Mouse (Mus musculus): ENCODE measurements around the gene Gimap9. TPM values are rescaled to one million over a fixed set of nuclear protein-coding genes. Genes with fewer than 3 reads are reported as not detected.
A peak's percentile ranks its signal among the peaks of the same experiment; 100 is the strongest.

Gimap9 gene
- polyA plus RNA-seq, 1 experiment from 2014 or later = 14.2 TPM

DNA sequence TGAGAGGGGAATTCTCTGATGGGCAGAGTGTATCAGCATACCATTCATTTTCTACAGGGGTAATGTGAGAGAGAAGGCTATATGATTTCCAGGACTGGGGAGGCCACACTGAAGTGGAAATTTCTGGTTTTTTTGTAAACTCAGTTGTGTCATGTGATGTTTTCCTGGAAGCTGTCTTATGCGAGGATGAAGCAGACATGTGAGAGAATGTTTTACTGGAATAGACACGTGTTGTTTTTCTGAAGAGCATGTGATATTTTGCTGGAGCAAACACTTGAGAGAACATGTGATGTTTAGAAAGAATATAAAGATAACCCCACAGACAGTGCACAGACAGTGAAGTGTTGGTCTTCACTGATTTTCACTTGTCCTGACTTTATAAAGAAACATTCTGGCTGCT is 37.4 kb upstream of the Gimap9 start:
- no peaks in the 10 kb centered on the region for H3K36me3 ChIP-seq (ENCODE audit: insufficient read depth, low read length)
- no peak for ATAC-seq
- no peaks in the 10 kb centered on the region for H3K9me3 ChIP-seq (ENCODE audit: low read length)
- DNase-seq (ENCODE audit: low spot score) = no peak
- no peak overlapping the region for H3K27ac ChIP-seq (ENCODE audit: low read length)
- H3K4me3 ChIP-seq (ENCODE audit: low read depth, low read length) = no peak overlapping the region
- H3K4me1 ChIP-seq (ENCODE audit: insufficient read depth, low read depth, low read length) = no peaks in the 10 kb centered on the region
- no peaks in the 10 kb centered on the region for H3K27me3 ChIP-seq (replicated peaks; ENCODE audit: insufficient read depth, low read length)
- no peak for TF ChIP-seq CTCF (IDR thresholded peaks at IDR 0.05)
- TF ChIP-seq EP300 (IDR thresholded peaks at IDR 0.05) = no peak
- no peak overlapping the region for H3K9ac ChIP-seq (replicated peaks; ENCODE audit: low read depth)
- no peak overlapping the region for H3K4me2 ChIP-seq (replicated peaks; ENCODE audit: low read depth, low read length)
- 40% methylated on average over 2 of the region's 2 CpGs for WGBS

- no peak for ATAC-seq
These were observed 34.5 kb upstream of the Gimap9 start for GRCm38 (mm10) chr6:48641391-48641790.

GRCm38 (mm10) chr6:48642764-48643292 is 33.1 kb upstream of the Gimap9 start:
- no peak for TF ChIP-seq EP300 (IDR thresholded peaks at IDR 0.05)
- peak; percentile 75 for TF ChIP-seq CTCF (IDR thresholded peaks at IDR 0.05)
- Histone ChIP-seq H3K4me3 (ENCODE audit: low read depth, low read length) (no peak overlapping the region), H3K9me3 (ENCODE audit: low read length) (no peaks in the 10 kb centered on the region), H3K27ac (ENCODE audit: low read length) (no peak overlapping the region), H3K27me3 (replicated peaks; ENCODE audit: insufficient read depth, low read length) (no peaks in the 10 kb centered on the region), H3K4me2 (replicated peaks; ENCODE audit: low read depth, low read length) (no peak overlapping the region), H3K9ac (replicated peaks; ENCODE audit: low read depth) (no peak overlapping the region), H3K36me3 (ENCODE audit: insufficient read depth, low read length) (no peaks in the 10 kb centered on the region), H3K4me1 (ENCODE audit: insufficient read depth, low read depth, low read length) (no peaks in the 10 kb centered on the region)
- WGBS = 21% methylated on average over 4 of the region's 4 CpGs
- no peak for ATAC-seq
- peak; percentile 87 for DNase-seq (ENCODE audit: low spot score)

More at GRCm38 (mm10) chr6:48641391-48641790, 34.5 kb upstream of the Gimap9 start:
- no peak for DNase-seq (ENCODE audit: low spot score)
- Histone ChIP-seq H3K4me1 (ENCODE audit: insufficient read depth, low read depth, low read length) (no peaks in the 10 kb centered on the region), H3K4me3 (ENCODE audit: low read depth, low read length) (no peak overlapping the region), H3K27ac (ENCODE audit: low read length) (no peak overlapping the region), H3K27me3 (replicated peaks; ENCODE audit: insufficient read depth, low read length) (no peaks in the 10 kb centered on the region), H3K36me3 (ENCODE audit: insufficient read depth, low read length) (no peaks in the 10 kb centered on the region), H3K9ac (replicated peaks; ENCODE audit: low read depth) (no peak overlapping the region), H3K4me2 (replicated peaks; ENCODE audit: low read depth, low read length) (no peak overlapping the region), H3K9me3 (ENCODE audit: low read length) (no peaks in the 10 kb centered on the region)
- 71% methylated on average over 6 of the region's 6 CpGs for WGBS
- TF ChIP-seq EP300 (IDR thresholded peaks at IDR 0.05) (no peak), CTCF (IDR thresholded peaks at IDR 0.05) (no peak)

DNA sequence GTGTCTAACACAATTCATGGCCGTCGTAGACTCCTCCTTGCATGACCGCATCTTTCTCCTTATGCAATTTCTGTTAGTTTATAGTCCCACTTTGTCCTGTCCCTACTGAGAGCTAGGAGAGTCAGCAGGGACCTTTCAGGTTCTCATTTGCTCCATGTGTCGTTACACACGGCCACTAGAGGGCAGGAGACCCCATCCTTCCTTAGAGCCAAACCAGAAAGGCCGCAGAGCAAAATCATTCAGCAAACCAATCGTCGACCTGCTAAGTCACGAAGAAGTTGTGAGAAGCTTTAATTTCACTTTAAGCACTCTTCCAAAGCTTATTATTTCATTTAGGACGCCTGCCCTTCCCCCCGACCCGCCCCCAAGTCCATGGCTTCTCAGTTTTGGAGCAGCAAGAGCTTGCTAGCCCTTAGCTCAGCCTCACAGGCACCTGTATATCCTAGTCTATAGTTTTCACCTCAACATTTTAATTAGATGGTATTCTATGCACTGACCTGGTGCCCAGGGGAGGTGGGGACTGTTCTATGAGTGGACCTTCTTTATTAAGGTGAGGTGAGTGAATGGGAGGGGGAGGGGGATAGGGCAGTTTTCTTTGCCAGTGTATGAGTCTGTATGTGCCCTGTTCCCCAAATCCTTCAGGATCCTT is 30.1 kb upstream of the Gimap9 start:
- no peaks in the 10 kb centered on the region for H3K9me3 ChIP-seq (ENCODE audit: low read length)
- H3K4me3 ChIP-seq (ENCODE audit: low read depth, low read length) = no peak overlapping the region
- no peak overlapping the region for H3K9ac ChIP-seq (replicated peaks; ENCODE audit: low read depth)
- TF ChIP-seq EP300 (IDR thresholded peaks at IDR 0.05) (no peak), CTCF (IDR thresholded peaks at IDR 0.05) (peak; percentile 91)
- 9% methylated on average over 12 of the region's 12 CpGs for WGBS
- no peaks in the 10 kb centered on the region for H3K27me3 ChIP-seq (replicated peaks; ENCODE audit: insufficient read depth, low read length)
- peak; percentile 45; the same call in 1 of the 2 replicates for ATAC-seq
- no peak overlapping the region for H3K27ac ChIP-seq (ENCODE audit: low read length)
- no peaks in the 10 kb centered on the region for H3K36me3 ChIP-seq (ENCODE audit: insufficient read depth, low read length)
- H3K4me1 ChIP-seq (ENCODE audit: insufficient read depth, low read depth, low read length) = no peaks in the 10 kb centered on the region
- DNase-seq (ENCODE audit: low spot score) = peak; percentile 84
- H3K4me2 ChIP-seq (replicated peaks; ENCODE audit: low read depth, low read length) = no peak overlapping the region

DNA sequence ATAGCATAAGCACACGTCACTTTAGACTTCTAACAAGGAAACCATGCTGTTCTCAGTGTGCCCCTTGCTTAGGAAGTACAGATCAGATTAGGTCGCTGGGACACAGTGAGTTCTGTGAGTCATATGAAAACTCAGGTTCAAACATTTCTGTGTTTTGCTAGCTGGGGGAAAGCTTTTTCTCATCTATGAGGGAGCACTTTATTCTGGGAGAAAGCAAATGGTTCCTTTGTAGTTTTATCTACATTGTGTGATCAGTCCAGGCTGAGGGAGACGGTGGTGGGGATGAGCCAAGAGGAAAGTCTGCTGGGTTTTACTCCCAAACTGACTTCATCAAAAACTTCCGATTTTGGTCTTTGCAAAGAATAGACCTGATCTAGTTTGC is 29.6 kb upstream of the Gimap9 start:
- no peak overlapping the region for H3K9ac ChIP-seq (replicated peaks; ENCODE audit: low read depth)
- H3K4me2 ChIP-seq (replicated peaks; ENCODE audit: low read depth, low read length) = no peak overlapping the region
- no peak for ATAC-seq
- H3K9me3 ChIP-seq (ENCODE audit: low read length) = no peaks in the 10 kb centered on the region
- H3K27me3 ChIP-seq (replicated peaks; ENCODE audit: insufficient read depth, low read length) = no peaks in the 10 kb centered on the region
- no peaks in the 10 kb centered on the region for H3K36me3 ChIP-seq (ENCODE audit: insufficient read depth, low read length)
- 77% methylated on average over 4 of the region's 4 CpGs for WGBS
- H3K4me1 ChIP-seq (ENCODE audit: insufficient read depth, low read depth, low read length) = no peaks in the 10 kb centered on the region
- no peak for DNase-seq (ENCODE audit: low spot score)
- no peak overlapping the region for H3K4me3 ChIP-seq (ENCODE audit: low read depth, low read length)
- no peak for TF ChIP-seq CTCF (IDR thresholded peaks at IDR 0.05)
- no peak overlapping the region for H3K27ac ChIP-seq (ENCODE audit: low read length)

DNA sequence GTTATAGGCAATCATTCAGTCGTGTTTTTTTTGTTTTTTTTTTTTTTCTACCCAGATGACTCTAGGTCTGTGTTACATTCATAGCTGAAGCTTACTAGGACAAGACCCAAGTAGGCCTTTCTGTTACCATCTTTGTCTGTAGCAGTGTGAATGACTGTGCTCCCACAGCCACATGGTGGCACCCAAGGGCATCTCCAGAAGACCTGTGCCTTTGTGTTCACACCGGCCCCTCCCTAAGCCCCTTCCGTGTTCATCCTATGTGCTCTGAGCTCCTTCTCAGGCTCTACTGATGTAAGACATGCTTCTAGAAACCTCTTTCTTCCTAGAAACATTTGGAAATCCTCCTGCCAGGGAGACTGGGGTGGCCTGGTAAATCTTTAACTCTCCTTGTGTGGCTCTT is 28.9 kb upstream of the Gimap9 start, which contains the start of gene Gimap8:
Gene Gimap8 (plus strand): TSS at position 240 of the 400 bp plus-strand sequence.
- TF ChIP-seq CTCF (IDR thresholded peaks at IDR 0.05) (peak; percentile 76), EP300 (IDR thresholded peaks at IDR 0.05) (no peak)
- H3K9ac ChIP-seq (replicated peaks; ENCODE audit: low read depth) = peak within 1 kb of the TSS; percentile 32; the same call in 1 of the 2 replicates
- 15% methylated on average over 3 of the region's 3 CpGs for WGBS
- H3K4me2 ChIP-seq (replicated peaks; ENCODE audit: low read depth, low read length) = peak within 1 kb of the TSS; percentile 22; the same call in 1 of the 2 replicates
- no peaks in the 10 kb centered on the region for H3K4me1 ChIP-seq (ENCODE audit: insufficient read depth, low read depth, low read length)
- no peaks in the 10 kb centered on the region for H3K9me3 ChIP-seq (ENCODE audit: low read length)
- ATAC-seq = peak; percentile 87
- peak; percentile 73 for DNase-seq (ENCODE audit: low spot score)
- peak within 1 kb of the TSS; percentile 8; the same call in 1 of the 2 replicates for H3K4me3 ChIP-seq (ENCODE audit: low read depth, low read length)
- H3K36me3 ChIP-seq (ENCODE audit: insufficient read depth, low read length) = no peaks in the 10 kb centered on the region
- H3K27ac ChIP-seq (ENCODE audit: low read length) = 0 out of 2 replicates have a peak within 1 kb of the TSS, but pooled peaks have one; percentile 11
- no peaks in the 10 kb centered on the region for H3K27me3 ChIP-seq (replicated peaks; ENCODE audit: insufficient read depth, low read length)

Measured in lung, postnatal 0 days (tissue).